Mouse (Mus musculus) induced T-regulatory cell, adult 2 months (primary cell): Measurements from ENCODE around the gene Spi1.

Experiments used
- DNase-seq: peaks from one replicate; pipeline ENCODE4 v3.0.0-alpha.2; 2012; ENCODE audit warnings: low read depth

Gene Spi1

DNA sequence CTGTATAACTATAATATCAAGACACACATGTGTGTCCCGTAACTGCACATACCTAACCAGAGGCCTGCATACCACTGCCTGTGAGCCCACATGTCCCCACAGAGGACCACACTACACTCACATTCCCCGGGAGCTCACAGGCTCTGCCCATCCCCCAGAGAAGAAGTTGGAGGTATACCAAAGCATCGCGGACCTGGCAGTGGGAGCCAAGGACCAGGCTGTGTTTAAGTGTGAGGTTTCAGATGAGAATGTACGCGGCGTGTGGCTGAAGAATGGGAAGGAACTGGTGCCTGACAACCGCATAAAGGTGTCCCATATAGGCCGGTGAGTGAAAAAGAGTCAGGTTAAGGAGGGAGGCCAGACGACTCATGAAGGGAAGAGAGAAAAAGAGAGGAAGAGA is 42.9 kb downstream of the Spi1 start:
- DNase-seq: no peak

DNA sequence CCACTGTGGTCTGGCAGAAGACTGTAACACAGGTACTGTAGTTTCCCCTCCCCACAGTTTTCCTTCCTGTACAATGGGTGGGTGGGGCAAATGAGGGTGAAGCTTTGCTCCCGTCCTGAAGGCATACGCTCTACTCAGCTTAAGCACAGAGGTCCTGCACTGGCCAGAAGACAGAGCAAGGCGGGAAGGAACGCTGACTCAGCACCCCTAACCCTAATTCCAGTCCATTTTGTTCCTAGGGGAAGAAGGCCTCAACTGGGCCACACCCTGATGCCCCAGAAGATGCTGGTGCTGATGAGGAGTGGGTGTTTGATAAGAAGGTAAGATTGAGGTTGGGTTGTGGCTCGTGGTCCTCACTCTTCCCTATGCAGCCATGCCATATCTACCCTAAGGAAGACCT is 46.6 kb downstream of the Spi1 start:
- no peak for DNase-seq

DNA sequence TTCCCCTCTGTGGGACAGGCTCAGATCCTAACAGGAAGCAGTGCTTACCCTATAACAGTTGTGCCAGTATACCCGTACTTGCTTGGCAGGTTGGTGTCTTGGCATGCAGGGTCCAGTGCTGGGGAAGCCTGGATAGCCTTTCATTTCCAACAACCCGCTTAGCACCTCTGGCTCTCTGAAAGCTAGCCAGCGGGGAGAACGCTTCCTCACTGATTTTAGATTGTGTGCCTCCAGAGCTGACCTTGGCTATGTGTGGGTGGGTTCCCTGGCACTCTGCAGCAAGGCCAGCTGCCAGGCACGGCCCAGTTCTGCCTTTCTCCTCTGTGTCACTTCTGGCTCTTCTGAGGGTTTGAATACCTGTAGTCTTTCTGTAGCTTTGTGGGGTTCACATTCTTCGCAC is 47.9 kb downstream of the Spi1 start:
- no peak for DNase-seq

DNA sequence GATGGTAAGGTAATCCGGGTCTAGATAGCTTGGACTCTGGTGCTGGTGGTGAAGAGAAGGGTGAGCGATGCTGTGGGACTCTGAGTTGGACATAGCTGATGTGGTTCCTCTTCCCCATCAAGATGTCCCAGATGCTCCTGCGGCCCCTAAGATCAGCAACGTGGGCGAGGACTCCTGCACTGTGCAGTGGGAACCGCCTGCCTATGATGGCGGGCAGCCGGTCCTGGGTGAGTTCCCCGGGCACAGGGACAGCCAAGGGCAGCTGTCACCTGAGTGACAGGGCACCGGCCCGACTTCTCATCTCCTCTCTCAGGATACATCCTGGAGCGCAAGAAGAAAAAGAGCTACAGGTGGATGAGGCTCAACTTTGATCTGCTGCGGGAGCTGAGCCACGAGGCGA is 49.1 kb downstream of the Spi1 start:
- no peak for DNase-seq

DNA sequence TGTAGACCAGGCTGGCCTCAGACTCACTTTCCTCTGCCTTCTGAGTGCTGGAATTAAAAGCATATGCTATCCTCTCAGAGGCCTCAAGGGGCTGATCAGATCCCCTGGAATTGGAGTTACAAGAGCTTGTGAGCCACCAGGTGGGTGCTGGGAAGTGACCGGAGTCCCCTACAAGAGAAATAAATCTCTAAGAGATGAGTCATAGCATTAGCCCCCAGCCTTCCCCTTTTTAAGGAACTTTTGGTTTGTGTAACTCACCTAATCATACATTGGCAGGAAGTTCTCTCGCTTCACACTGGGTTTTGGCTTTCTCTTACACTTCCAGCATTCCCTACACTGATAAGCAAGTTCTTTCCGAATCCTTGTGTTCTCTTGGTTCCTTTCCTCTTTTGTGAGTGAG is 49.8 kb downstream of the Spi1 start:
- no peak for DNase-seq

DNA sequence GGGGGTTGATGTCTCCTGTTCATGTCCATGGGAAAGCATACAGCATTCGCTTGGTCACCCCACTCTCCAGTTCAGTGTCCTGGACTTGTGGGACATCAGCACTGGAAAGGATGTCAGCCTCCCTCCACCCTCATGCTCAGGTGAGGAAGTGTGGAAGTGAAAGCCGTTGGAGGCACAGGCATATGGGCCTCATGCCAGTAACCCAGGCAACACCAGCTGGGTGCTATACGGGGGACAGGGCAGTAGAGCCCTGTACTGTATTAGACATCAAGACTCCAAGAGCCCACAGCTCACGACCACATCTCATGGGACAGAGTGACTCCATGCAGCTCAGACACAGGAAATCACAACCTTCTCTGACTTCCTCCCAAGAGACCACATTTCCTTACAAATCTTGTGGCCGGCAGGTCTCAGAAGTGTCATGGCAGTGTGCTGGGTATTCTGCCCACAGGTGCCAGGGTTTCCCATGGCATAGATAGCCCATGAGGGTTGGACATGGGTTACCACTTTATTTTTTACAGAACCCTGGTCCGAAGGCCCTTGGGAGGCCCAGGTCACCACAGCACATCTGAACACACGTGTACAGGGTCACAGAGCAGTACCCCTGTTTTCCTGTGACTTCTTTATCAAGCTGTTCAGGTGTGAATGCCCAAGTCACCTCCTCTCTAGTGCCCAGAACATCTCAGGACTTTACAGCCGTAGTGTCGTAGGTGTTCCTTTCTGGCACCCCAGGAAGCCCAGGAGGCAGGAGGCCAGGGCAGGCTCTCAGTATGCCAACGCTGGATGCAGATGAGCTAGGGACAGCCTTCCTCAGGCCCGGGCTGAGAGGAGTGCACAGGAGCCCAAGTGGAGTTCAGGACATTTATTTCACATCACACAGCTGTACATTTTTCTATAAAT is 54.6 kb downstream of the Spi1 start:
- DNase-seq: no peak

DNA sequence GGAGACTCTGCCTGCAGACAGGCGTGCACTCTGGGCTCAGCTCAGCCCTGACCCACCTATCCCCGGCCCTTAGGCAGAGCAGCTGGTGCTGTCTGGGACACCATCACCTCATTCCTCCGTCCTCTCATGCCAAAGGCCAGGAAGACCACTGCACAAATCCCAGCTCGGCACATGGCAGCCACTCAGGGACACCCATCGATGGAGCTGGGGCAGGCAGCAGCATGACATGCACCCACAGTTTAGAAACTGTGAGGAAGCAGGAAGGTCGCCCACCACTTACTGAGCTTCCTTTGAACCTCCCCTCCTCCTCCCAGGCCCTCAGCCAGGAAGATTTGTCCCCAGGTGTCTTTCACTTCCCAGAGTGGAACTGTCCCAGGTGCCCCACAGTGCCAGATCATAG is 55.3 kb downstream of the Spi1 start:
- DNase-seq: no peak

DNA sequence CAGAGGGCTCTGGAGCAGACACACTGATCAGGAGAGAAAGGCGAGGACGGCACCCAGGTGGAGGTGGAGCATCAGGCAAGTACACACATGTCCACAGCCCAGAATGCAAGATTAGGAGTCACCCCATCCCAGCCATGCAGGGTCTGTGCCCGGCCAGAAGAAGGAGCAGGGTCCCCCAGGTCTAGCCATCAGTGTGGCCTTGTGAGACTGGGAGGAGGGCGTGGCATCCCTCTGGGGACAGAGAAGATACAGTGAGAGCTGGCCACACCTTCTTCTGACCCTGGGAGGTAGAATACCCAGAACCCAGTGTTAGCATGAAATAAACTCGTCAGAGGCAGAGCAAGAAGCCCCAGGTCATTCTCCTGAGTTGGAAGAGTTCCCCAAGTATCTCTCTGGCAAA is 57.1 kb downstream of the Spi1 start:
- DNase-seq: no peak

DNA sequence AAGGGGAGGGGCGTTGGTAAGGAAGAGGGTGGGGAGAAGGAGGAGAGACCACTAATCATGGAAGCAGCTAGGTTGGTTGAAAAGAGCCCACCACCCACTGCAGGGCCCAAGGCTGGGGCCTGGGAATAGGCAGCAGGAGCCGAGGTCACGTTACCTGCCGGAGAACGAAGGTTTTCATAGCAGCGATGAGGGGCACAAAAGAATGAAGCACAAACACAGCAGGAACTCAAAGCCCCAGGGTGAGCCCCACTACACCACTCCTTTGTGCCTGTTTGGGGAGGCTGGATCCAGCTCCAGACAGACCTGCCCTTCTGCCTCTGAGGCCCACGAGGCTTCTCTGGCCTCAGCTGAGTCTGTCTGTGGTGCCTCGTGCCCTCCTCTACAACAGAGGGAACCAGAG is 57.6 kb downstream of the Spi1 start:
- no peak for DNase-seq

DNA sequence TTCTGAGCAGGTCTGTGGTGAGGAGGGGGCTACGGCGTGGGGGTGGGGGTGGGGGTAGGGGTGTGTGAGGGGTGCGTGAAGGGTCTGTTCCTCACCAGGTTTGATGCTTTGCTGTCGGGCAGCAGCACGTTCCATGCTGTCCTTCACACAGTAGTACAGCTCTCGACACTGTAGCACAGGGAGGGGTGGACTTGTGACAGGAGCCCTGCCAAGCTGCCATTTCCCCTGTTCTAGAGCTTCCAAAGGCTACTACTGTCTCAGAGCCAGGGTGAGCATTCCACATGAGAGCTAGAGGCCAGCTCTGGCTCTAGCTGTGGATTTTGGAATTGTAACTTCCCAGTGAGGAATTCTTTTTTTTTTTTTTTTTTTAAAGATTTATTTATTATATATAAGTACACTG is 60.7 kb downstream of the Spi1 start:
- no peak for DNase-seq

DNA sequence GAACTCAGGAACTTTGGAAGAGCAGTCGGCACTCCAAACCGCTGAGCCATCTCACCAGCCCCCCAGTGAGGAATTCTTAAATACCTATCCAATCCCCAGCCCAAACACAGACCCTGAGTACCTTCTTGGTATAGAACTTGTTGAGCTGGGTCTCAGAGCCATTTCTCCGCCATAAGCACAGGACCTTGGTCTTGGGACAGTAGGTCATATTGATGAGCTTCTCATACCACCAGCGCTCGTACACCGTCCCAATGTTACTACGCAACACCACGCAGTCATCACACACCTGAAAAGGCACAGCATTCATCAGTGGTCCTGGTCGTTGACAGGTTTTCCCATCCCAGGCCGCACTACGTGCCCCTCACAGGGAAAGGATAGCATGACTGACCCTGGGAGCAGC is 61.2 kb downstream of the Spi1 start:
- no peak for DNase-seq

DNA sequence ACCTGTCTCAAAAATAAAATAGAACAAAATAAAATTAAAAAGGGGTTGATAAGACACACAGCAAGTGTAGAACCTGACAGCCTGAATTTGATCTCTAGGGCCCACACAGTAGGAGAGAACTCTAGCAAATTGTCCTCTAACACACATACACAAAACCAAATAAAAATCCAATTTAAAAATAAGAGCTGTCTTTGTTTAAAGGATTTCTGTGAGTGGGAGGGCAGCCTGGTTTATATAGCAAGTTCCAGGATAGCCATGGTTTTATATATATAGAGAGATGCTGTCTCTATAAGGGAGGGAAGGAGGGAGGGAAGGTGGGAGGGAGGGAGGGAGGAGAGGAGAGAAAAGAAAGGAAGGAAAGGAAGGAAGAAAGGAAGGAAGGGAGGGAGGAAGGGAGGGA is 65.9 kb downstream of the Spi1 start:
- no peak for DNase-seq

DNA sequence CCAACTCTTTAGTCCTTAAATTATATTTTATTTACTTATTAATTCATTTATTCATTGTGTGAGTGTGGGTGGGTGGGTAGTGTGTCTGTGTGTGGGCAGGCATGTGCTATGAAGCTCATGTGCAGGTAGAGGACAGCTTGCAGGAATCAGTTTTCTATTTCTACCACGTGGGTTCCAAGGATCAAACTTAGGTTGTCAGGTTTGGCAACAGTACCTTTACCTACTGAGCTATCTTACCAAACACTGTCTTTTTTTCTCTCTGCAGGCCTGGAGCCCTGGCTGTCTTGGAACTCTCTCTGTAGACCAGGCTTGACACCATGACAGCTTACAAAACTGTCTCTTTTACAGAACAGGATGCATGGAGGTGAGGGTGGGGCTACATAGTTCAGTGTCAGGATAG is 69.1 kb downstream of the Spi1 start:
- DNase-seq: no peak

DNA sequence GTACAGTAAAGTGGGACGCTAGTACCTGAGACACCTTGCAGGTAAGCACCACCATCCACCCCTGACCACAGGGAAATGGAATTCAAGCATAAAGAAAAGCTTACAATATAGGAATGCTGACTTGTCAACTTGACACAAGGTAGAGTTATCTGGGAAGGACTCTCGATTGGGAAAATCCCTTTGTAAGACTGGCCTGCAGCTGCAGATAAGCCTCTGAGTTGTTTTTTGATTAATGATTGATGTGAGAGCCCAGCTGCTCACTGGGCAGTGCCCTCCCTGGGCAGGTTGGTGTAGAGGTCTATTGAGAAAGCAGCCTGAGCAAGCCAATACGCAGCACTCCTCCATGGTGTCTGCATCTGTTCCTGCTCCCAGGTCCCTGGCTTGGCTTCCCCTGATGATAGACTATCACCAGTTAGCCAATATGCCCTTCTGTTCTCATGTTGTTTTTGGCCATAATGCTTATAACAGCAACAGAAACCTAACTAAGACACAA is 70.7 kb downstream of the Spi1 start:
- DNase-seq: no peak

DNA sequence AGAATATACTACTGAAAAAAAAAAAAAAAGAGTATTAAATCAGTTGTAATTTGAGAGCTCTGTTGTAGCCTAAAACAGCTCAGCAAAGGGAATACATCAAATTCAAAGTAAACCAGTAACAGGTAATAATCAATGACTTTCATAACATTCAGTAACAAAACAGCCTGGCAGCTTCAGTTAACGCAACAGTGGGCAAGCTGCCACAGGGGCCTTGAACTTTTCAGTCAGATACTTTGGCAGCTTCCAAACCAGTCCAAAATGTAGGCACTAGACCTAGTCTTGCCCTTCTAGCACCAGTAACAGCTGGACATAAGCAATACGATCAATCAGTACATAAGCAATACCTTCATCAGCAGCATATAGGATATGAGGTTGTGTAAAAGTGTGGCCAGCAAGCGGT is 71.9 kb downstream of the Spi1 start:
- DNase-seq: no peak

DNA sequence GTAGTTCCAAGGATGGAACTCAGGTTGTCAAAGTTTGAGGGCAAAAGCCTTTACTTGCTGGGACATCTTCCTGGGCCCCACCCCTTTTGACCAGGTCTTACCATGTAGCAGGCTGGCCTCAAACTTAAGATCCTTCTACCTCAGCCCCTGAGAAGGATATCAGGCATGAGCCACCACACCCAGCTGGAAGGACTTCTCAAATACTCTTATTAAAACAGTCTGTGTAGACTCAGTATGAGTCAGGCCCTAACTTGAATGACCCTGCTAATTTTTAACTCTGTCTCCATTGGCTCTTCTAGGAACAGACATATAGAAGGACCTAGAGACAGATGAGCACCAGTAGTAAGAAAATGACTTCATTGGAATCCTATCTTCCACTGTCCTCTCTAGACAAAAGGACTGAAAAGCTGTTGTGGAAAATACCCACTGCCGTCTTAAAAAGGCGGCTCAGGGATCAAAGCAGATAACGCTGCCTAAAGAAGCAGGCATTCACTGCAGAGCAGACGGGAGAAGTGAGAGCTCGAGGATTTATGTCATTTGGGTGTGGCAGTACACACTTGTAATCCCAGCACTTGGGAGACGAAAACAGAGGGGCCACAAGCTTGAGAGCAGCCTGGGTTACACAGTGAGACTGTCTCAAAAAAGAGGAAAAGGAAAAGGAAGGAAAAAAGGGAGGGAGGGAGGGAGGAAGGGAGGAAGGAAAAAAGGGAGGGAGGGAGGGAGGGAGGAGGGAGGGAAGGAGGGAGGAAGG is 75.0 kb downstream of the Spi1 start:
- DNase-seq: no peak

DNA sequence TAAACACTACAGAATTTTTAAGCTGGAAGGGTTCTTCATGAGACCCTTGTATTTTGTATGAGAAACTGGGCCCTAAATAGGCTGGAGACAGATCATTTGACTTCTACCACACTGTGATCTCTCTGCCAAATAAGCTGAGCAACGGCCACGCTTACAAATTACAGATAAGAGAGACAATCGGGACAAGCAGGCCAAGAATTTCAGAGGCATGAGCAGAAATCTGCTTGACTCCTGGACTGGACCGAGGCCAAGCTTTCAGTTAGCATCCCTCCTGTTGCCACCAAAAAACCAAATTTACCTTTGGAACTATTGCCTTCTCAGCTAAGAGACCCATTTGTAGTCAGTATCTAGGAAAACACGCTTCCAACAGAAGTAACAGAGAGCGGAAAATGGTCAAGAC is 78.4 kb downstream of the Spi1 start:
- no peak for DNase-seq

DNA sequence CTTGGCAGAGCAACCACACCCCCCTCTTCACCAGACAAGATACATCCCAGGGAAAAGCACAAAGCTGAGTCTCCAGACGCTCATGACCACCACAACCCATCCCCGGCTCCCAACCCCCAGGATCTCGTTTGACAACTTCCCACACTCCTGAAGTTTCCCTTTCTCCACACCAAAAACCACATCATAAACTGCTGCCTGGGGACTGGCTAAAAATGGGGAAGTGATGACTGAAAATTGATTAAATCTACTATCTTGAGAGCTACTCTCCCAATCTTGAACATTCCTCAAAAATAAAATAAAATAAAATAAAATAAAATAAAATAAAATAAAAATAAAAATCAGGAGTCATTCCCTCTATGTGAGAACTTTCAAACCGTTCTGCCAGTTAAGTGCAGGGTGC is 80.8 kb downstream of the Spi1 start:
- DNase-seq: no peak

DNA sequence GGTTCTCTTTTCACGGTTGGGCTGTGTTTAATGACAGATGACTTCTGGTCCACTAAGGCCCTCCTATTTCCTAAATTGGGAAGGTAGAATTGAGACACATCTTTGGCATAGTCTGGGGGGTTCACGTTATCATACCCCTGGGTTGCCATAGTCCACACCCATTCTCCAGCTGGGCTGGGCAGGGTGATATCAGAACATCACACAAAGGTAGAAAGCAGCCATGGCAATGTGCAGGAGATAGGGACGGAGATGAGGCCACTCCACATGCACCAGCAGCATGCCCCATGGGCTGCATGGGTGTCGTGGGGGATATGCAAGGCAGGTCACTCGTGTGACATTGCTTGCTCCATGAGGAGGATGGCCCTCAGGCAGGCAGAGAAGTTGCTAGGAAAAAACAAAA is 81.3 kb downstream of the Spi1 start:
- no peak for DNase-seq

DNA sequence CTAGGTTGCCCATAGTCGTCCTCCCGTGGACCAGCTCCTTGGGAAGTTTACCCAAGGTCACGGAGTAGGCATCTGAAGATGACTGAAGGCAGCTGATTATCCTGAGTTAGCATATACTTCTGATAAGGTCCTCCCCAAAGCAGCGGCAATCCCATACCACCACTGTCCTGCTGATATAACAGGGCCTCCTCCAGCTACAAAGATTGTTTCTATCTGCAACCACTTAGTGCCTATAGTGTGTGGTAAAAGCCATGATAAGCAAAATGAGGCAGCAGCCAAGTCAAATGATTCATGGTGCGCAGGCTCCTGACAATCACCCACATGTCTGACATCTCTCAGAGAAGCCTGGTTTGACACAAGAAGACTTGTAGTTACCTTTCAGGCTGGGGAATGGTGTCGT is 82.8 kb downstream of the Spi1 start:
- DNase-seq: no peak
